Mouse (Mus musculus) brown adipose tissue, adult 24 weeks (tissue): Measurements from ENCODE around the gene Zdhhc17. TPM values are rescaled to one million over a fixed set of nuclear protein-coding genes. Genes with fewer than 3 reads are reported as not detected.
A peak's percentile ranks its signal among the peaks of the same experiment; 100 is the strongest.

Experiments used
- H3K27ac ChIP-seq: fragments of 200-500 bp; replicated peaks from 2 replicates; pipeline ENCODE4 v1.5.1; 2012; ENCODE audit warnings: low read depth, mild to moderate bottlenecking, low read length
- H3K4me1 ChIP-seq: fragments of 200-500 bp; 2 replicates; pipeline ENCODE4 v1.6.1; 2012; ENCODE audit warnings: low read length, mixed read lengths; ENCODE audit not compliant: control insufficient read depth, insufficient read depth, insufficient read length
- H3K4me3 ChIP-seq: fragments of 200-500 bp; 2 replicates; pipeline ENCODE4 v1.5.1; 2012; ENCODE audit warnings: low read depth, mild to moderate bottlenecking, low read length, moderate library complexity; ENCODE audit not compliant: insufficient read depth
- polyA plus RNA-seq: library from polyadenylated mRNA; stranded (reverse); fragments of >200 nt; gene quantifications from 2 replicates; pipeline ENCODE4 v1.2.4, GENCODE M21; 2012; ENCODE audit not compliant: missing spikeins, insufficient read depth, insufficient read length

Gene Zdhhc17
- polyA plus RNA-seq, 1 experiment, result 10.1 TPM

- Histone ChIP-seq H3K4me3 (peak overlapping the region; percentile 46), H3K27ac (no peak overlapping the region; the same call in 1 of the 2 replicates), H3K4me1 (peaks cover 21% of the 10 kb centered on the region)
These were observed 77.9 kb downstream of the Zdhhc17 start for GRCm38 (mm10) chr10:110931913-110932560.

GRCm38 (mm10) chr10:110931161-110931912 lies 78.6 kb downstream of the Zdhhc17 start:
- H3K27ac ChIP-seq, result peak overlapping the region; percentile 33

GRCm38 (mm10) chr10:110929756-110930155 lies 80.2 kb downstream of the Zdhhc17 start:
- Histone ChIP-seq H3K4me3 (no peak overlapping the region), H3K4me1 (peaks cover 22% of the 10 kb centered on the region), H3K27ac (no peak overlapping the region)

More at GRCm38 (mm10) chr10:110931161-110931912, 78.6 kb downstream of the Zdhhc17 start:
- Histone ChIP-seq H3K4me3 (peak overlapping the region; percentile 46), H3K4me1 (peaks cover 22% of the 10 kb centered on the region)

- H3K4me1 ChIP-seq, result peaks cover 22% of the 10 kb centered on the region
- peak overlapping the region; percentile 41; the same call in 1 of the 2 replicates for H3K27ac ChIP-seq
- no peak overlapping the region for H3K4me3 ChIP-seq
These were observed 82.4 kb downstream of the Zdhhc17 start for GRCm38 (mm10) chr10:110927491-110927890.

GRCm38 (mm10) chr10:110922612-110923011 lies 87.3 kb downstream of the Zdhhc17 start:
- Histone ChIP-seq H3K4me1 (peaks cover 12% of the 10 kb centered on the region), H3K27ac (no peak overlapping the region), H3K4me3 (no peak overlapping the region)

- no peak overlapping the region for H3K27ac ChIP-seq
- peaks cover 8% of the 10 kb centered on the region; the same call in 1 of the 2 replicates for H3K4me1 ChIP-seq
- no peak overlapping the region for H3K4me3 ChIP-seq
These were observed 88.0 kb downstream of the Zdhhc17 start for GRCm38 (mm10) chr10:110921890-110922289.

GRCm38 (mm10) chr10:110920368-110920950 lies 89.5 kb downstream of the Zdhhc17 start:
- H3K4me1 ChIP-seq, result peaks cover 8% of the 10 kb centered on the region; the same call in 1 of the 2 replicates

GRCm38 (mm10) chr10:110919531-110920343 lies 90.2 kb downstream of the Zdhhc17 start, which contains the start of gene Csrp2:
Gene Csrp2 (plus strand): TSS chr10:110919789.
- Histone ChIP-seq H3K4me3 (peak within 1 kb of the TSS; percentile 89), H3K27ac (peak within 1 kb of the TSS; percentile 74), H3K4me1 (peaks cover 8% of the 10 kb centered on the region; the same call in 1 of the 2 replicates)

More at GRCm38 (mm10) chr10:110920368-110920950, 89.5 kb downstream of the Zdhhc17 start:
- peak overlapping the region; percentile 89 for H3K4me3 ChIP-seq
- peak overlapping the region; percentile 74 for H3K27ac ChIP-seq

- Histone ChIP-seq H3K4me3 (peak overlapping the region; percentile 89), H3K27ac (peak overlapping the region; percentile 61), H3K4me1 (peaks cover 8% of the 10 kb centered on the region; the same call in 1 of the 2 replicates)
These were observed 91.2 kb downstream of the Zdhhc17 start for GRCm38 (mm10) chr10:110918414-110919391.

GRCm38 (mm10) chr10:110917521-110917920 lies 92.4 kb downstream of the Zdhhc17 start:
- H3K4me3 ChIP-seq, result no peak overlapping the region
- peaks cover 8% of the 10 kb centered on the region; the same call in 1 of the 2 replicates for H3K4me1 ChIP-seq
- no peak overlapping the region for H3K27ac ChIP-seq

- Histone ChIP-seq H3K4me3 (no peak overlapping the region), H3K4me1 (peaks cover 4% of the 10 kb centered on the region; the same call in 1 of the 2 replicates), H3K27ac (no peak overlapping the region)
These were observed 93.1 kb downstream of the Zdhhc17 start for GRCm38 (mm10) chr10:110916666-110917344.

GRCm38 (mm10) chr10:110903862-110904261 lies 106.1 kb downstream of the Zdhhc17 start:
- H3K27ac ChIP-seq, result no peak overlapping the region
- H3K4me1 ChIP-seq, result no peaks in the 10 kb centered on the region
- H3K4me3 ChIP-seq, result no peak overlapping the region
